Mouse (Mus musculus): ENCODE data around the gene Dph6. TPM values are rescaled to one million over a fixed set of nuclear protein-coding genes. Genes with fewer than 3 reads are reported as not detected.

Gene Dph6
- polyA plus RNA-seq, 2 experiments = 21.7 to 25.1 TPM

DNA sequence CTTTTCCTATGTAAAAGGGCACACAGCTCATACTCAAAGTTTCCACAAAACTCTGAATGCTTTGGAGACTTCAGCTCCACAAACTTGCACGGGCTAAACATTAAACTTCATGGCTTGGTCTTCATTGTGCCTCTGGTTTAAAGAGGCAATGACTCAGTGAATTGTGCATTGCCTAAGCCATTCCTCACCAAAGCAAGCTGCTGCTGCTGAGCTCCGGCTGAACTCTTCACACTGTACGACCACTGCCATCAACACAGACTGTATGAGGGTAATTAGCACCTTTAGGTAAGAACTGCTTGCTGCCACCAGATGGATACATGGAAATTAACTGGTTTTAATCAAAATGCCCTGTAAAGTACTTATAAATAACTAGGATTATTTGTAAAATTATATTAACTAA is 134.9 kb downstream of the Dph6 start:
- TF ChIP-seq POLR2A (IDR thresholded peaks at IDR 0.05; ENCODE audit: borderline replicate concordance, extremely low read depth, insufficient read depth, insufficient read length) = no peak
- DNase-seq (ENCODE audit: low spot score) (no peak), ATAC-seq (ENCODE audit: low FRiP score, low read depth) (no peak)
- H3K27ac ChIP-seq (replicated peaks; ENCODE audit: low read depth, low read length) = no peak overlapping the region
- WGBS = 64% methylated on average over 3 of the region's 3 CpGs
- no peaks in the 10 kb centered on the region for H3K36me3 ChIP-seq (ENCODE audit: control insufficient read depth, insufficient read depth, low read length)
- H3K4me2 ChIP-seq (replicated peaks; ENCODE audit: low read depth, low read length, severe bottlenecking) = no peak overlapping the region
- no peaks in the 10 kb centered on the region for H3K9me3 ChIP-seq (ENCODE audit: control insufficient read depth, low read length)
- H3K27me3 ChIP-seq (ENCODE audit: control insufficient read depth, insufficient read depth, low read length) = no peaks in the 10 kb centered on the region
- H3K9ac ChIP-seq (ENCODE audit: low read depth, low read length, severe bottlenecking) = no peak overlapping the region
- H3K4me3 ChIP-seq (replicated peaks; ENCODE audit: low read length) = no peak overlapping the region
- no peaks in the 10 kb centered on the region for H3K4me1 ChIP-seq (ENCODE audit: control insufficient read depth, insufficient read depth, low read length)

DNA sequence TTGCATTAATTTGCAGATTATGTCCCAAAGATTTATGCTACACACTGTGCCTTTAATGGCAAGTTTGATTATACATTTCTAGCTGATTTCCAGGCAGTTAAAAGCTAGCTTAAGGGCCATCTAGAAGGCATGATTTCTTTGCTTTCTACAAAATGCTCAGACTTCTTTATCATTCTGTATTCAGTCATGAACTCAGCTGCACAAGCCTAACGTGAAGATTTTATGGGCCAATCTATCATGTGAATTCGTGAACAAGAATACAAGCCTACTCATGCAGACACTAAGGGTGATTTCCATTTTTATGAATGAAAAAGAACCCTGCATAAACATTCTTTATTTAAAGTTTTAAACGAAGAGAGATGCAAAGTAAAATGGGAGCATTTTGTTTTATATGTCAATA is 162.4 kb downstream of the Dph6 start:
- no peaks in the 10 kb centered on the region for H3K27me3 ChIP-seq (ENCODE audit: control insufficient read depth, insufficient read depth, low read length)
- 22% methylated on average over 3 of the region's 3 CpGs for WGBS
- H3K27ac ChIP-seq (replicated peaks; ENCODE audit: low read depth, low read length) = no peak overlapping the region
- no peaks in the 10 kb centered on the region for H3K4me1 ChIP-seq (ENCODE audit: control insufficient read depth, insufficient read depth, low read length)
- H3K36me3 ChIP-seq (ENCODE audit: control insufficient read depth, insufficient read depth, low read length) = no peaks in the 10 kb centered on the region
- no peak overlapping the region for H3K4me2 ChIP-seq (replicated peaks; ENCODE audit: low read depth, low read length, severe bottlenecking)
- no peak for TF ChIP-seq POLR2A (IDR thresholded peaks at IDR 0.05; ENCODE audit: borderline replicate concordance, extremely low read depth, insufficient read depth, insufficient read length)
- no peaks in the 10 kb centered on the region for H3K9me3 ChIP-seq (ENCODE audit: control insufficient read depth, low read length)
- DNase-seq (ENCODE audit: low spot score) (no peak), ATAC-seq (ENCODE audit: low FRiP score, low read depth) (no peak)
- H3K4me3 ChIP-seq (replicated peaks; ENCODE audit: low read length) = no peak overlapping the region
- H3K9ac ChIP-seq (ENCODE audit: low read depth, low read length, severe bottlenecking) = no peak overlapping the region

DNA sequence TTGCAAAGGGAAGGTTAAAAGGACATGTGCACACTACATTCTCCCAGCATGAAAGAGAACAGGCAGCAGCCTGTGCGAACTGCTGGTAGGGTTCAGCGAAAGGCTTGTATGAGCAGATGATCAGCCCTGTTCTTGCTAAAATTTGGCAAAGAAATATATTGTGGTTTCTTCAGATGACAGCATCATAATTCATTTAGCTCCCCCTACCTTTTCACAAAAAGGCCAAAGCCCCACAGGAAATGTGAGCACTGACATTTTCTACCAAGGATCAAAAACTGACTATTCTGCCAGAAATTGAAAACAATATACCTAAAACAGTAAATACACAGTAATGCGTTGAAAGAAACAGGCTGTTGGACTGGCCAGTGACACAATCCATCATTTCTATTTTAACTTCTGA is 162.9 kb downstream of the Dph6 start:
- no peak for ATAC-seq (ENCODE audit: low FRiP score, low read depth)
- H3K9me3 ChIP-seq (ENCODE audit: control insufficient read depth, low read length) = no peaks in the 10 kb centered on the region
- no peak overlapping the region for H3K9ac ChIP-seq (ENCODE audit: low read depth, low read length, severe bottlenecking)
- H3K36me3 ChIP-seq (ENCODE audit: control insufficient read depth, insufficient read depth, low read length) = no peaks in the 10 kb centered on the region
- no peaks in the 10 kb centered on the region for H3K27me3 ChIP-seq (ENCODE audit: control insufficient read depth, insufficient read depth, low read length)
- peak; percentile 17 for DNase-seq (ENCODE audit: low spot score)
- no peak overlapping the region for H3K27ac ChIP-seq (replicated peaks; ENCODE audit: low read depth, low read length)
- WGBS = 60% methylated on average over 3 of the region's 3 CpGs
- no peak overlapping the region for H3K4me3 ChIP-seq (replicated peaks; ENCODE audit: low read length)
- no peaks in the 10 kb centered on the region for H3K4me1 ChIP-seq (ENCODE audit: control insufficient read depth, insufficient read depth, low read length)
- TF ChIP-seq POLR2A (IDR thresholded peaks at IDR 0.05; ENCODE audit: borderline replicate concordance, extremely low read depth, insufficient read depth, insufficient read length) = no peak
- H3K4me2 ChIP-seq (replicated peaks; ENCODE audit: low read depth, low read length, severe bottlenecking) = no peak overlapping the region

DNA sequence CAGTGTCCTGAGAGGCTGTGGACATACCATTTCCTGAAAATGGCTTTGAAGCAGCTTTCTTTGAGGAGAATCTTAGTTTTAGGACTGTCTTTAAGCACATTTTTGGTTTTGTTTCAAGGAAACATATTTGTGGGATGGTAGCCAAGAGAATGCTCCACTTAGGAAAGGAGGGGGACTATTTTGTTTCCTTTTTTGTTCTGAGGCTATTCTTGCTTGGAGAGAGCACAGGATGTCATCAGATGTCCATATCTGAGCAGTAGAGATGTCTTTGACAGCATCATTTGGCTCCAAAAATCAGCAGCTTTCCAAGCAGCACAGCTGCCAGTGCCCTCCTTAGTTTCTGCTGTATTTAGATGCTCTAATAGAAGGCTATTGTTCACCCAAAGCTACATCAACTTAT is 167.8 kb downstream of the Dph6 start:
- Histone ChIP-seq H3K27ac (replicated peaks; ENCODE audit: low read depth, low read length) (no peak overlapping the region), H3K9ac (ENCODE audit: low read depth, low read length, severe bottlenecking) (no peak overlapping the region), H3K36me3 (ENCODE audit: control insufficient read depth, insufficient read depth, low read length) (no peaks in the 10 kb centered on the region), H3K9me3 (ENCODE audit: control insufficient read depth, low read length) (no peaks in the 10 kb centered on the region), H3K4me2 (replicated peaks; ENCODE audit: low read depth, low read length, severe bottlenecking) (no peak overlapping the region), H3K4me3 (replicated peaks; ENCODE audit: low read length) (no peak overlapping the region), H3K4me1 (ENCODE audit: control insufficient read depth, insufficient read depth, low read length) (no peaks in the 10 kb centered on the region), H3K27me3 (ENCODE audit: control insufficient read depth, insufficient read depth, low read length) (no peaks in the 10 kb centered on the region)
- TF ChIP-seq POLR2A (IDR thresholded peaks at IDR 0.05; ENCODE audit: borderline replicate concordance, extremely low read depth, insufficient read depth, insufficient read length) = no peak
- DNase-seq (ENCODE audit: low spot score) = peak; percentile 7
- no peak for ATAC-seq (ENCODE audit: low FRiP score, low read depth)
